Mouse (Mus musculus) liver, embryonic 11.5 days (tissue): ENCODE results near the gene Card11. TPM values are rescaled to one million over a fixed set of nuclear protein-coding genes. Genes with fewer than 3 reads are reported as not detected.

ENCODE experiments used
- ATAC-seq: fragments of 200-750 bp; cut with Nextera tagmentation; replicated peaks from 2 replicates; pipeline ENCODE4 v1.8.0; 2017; ENCODE audit warnings: moderate number of reproducible peaks, mild to moderate bottlenecking, moderate TSS enrichment, moderate library complexity; ENCODE audit not compliant: low FRiP score
- DNase-seq: peaks from one replicate; pipeline ENCODE4 v3.0.0-alpha.2; 2017; ENCODE audit warnings: low spot score
- H3K27ac ChIP-seq: fragments of 300-500 bp; sonication (generic); 2 replicates; pipeline ENCODE4 v1.5.1; 2014; ENCODE audit warnings: mild to moderate bottlenecking, low read depth, low read length, control low read depth
- H3K27me3 ChIP-seq: fragments of 300-500 bp; sonication (generic); replicated peaks from 2 replicates; pipeline ENCODE4 v1.6.1; 2014; ENCODE audit warnings: low read length, mixed read lengths; ENCODE audit not compliant: control insufficient read depth, insufficient read depth
- H3K36me3 ChIP-seq: fragments of 300-500 bp; sonication (generic); 2 replicates; pipeline ENCODE4 v1.6.1; 2014; ENCODE audit warnings: mild to moderate bottlenecking, low read length, moderate library complexity, mixed read lengths; ENCODE audit not compliant: control insufficient read depth, insufficient read depth
- H3K4me1 ChIP-seq: fragments of 300-500 bp; sonication (generic); replicated peaks from 2 replicates; pipeline ENCODE4 v1.6.1; 2014; ENCODE audit warnings: low read length, mixed read lengths; ENCODE audit not compliant: control insufficient read depth, insufficient read depth
- H3K4me2 ChIP-seq: fragments of 300-500 bp; sonication (generic); 2 replicates; pipeline ENCODE4 v1.6.1; 2014; ENCODE audit warnings: mild to moderate bottlenecking, control low read depth, moderate library complexity
- H3K4me3 ChIP-seq: fragments of 300-500 bp; sonication (generic); 2 replicates; pipeline ENCODE4 v1.5.1; 2014; ENCODE audit warnings: low read depth, low read length, control low read depth
- H3K9ac ChIP-seq: fragments of 300-500 bp; sonication (generic); 2 replicates; pipeline ENCODE4 v1.6.1; 2014; ENCODE audit warnings: low read depth, low read length, control low read depth
- H3K9me3 ChIP-seq: fragments of 300-500 bp; sonication (generic); 2 replicates; pipeline ENCODE4 v1.6.1; 2016; ENCODE audit warnings: low read length, inconsistent platforms, mixed read lengths; ENCODE audit not compliant: control insufficient read depth
- WGBS: fragments of 180-500 bp; shearing (Covaris S2); extraction: QIAGEN DNeasy Blood & Tissue Kit; methylation state at CpG from one replicate; pipeline ENCODE4 v1.1.7; 2014; 5-methylcytosine and 5-hydroxymethylcytosine counted together
- polyA plus RNA-seq: library from polyadenylated mRNA; unstranded; fragments of >200 nt; fragmentation: Nextera tagmentation; extraction: Ambion mirVana; gene quantifications from 2 replicates; pipeline ENCODE4 v1.2.1, GENCODE M21; 2014

The Card11 gene
- polyA plus RNA-seq, 1 experiment from 2014 or later, result 0.22 TPM

GRCm38 (mm10) chr5:140857432-140858154 lies 142.8 kb downstream of the Card11 start:
- no peak overlapping the region for H3K4me2 ChIP-seq
- H3K9ac ChIP-seq, result no peak overlapping the region
- no peak overlapping the region for H3K27ac ChIP-seq
- no peak overlapping the region for H3K4me3 ChIP-seq
- ATAC-seq, result no peak
- no peak for DNase-seq
- no peaks in the 10 kb centered on the region for H3K9me3 ChIP-seq
- H3K36me3 ChIP-seq, result no peaks in the 10 kb centered on the region
- no peaks in the 10 kb centered on the region for H3K27me3 ChIP-seq
- no peaks in the 10 kb centered on the region for H3K4me1 ChIP-seq
- WGBS, result 51% methylated on average over 8 of the region's 8 CpGs

GRCm38 (mm10) chr5:140855909-140856530 lies 144.4 kb downstream of the Card11 start:
- Histone ChIP-seq H3K9me3 (no peaks in the 10 kb centered on the region), H3K27ac (no peak overlapping the region), H3K9ac (no peak overlapping the region), H3K4me1 (no peaks in the 10 kb centered on the region), H3K4me2 (no peak overlapping the region), H3K27me3 (no peaks in the 10 kb centered on the region), H3K4me3 (no peak overlapping the region), H3K36me3 (no peaks in the 10 kb centered on the region)
- WGBS, result 70% methylated on average over 11 of the region's 11 CpGs
- ATAC-seq, result no peak
- no peak for DNase-seq

- H3K4me2 ChIP-seq, result no peak overlapping the region
- no peak overlapping the region for H3K9ac ChIP-seq
- no peak overlapping the region for H3K27ac ChIP-seq
- no peaks in the 10 kb centered on the region for H3K9me3 ChIP-seq
- H3K4me1 ChIP-seq, result no peaks in the 10 kb centered on the region
- DNase-seq (no peak), ATAC-seq (no peak)
- no peak overlapping the region for H3K4me3 ChIP-seq
- no peaks in the 10 kb centered on the region for H3K36me3 ChIP-seq
- H3K27me3 ChIP-seq, result no peaks in the 10 kb centered on the region
- WGBS, result 83% methylated on average over 4 of the region's 4 CpGs
Measured at GRCm38 (mm10) chr5:140854700-140855099, 145.7 kb downstream of the Card11 start.

- no peak for DNase-seq
- no peak overlapping the region for H3K27ac ChIP-seq
Measured at GRCm38 (mm10) chr5:140853723-140854122, 146.7 kb downstream of the Card11 start.

GRCm38 (mm10) chr5:140852435-140852996 lies 147.9 kb downstream of the Card11 start:
- DNase-seq, result no peak
- WGBS, result 60% methylated on average over 12 of the region's 12 CpGs

More at GRCm38 (mm10) chr5:140853723-140854122, 146.7 kb downstream of the Card11 start:
- Histone ChIP-seq H3K4me3 (no peak overlapping the region), H3K27me3 (no peaks in the 10 kb centered on the region), H3K4me2 (no peak overlapping the region), H3K9me3 (no peaks in the 10 kb centered on the region), H3K9ac (no peak overlapping the region), H3K36me3 (no peaks in the 10 kb centered on the region), H3K4me1 (no peaks in the 10 kb centered on the region)
- 80% methylated on average over 5 of the region's 5 CpGs for WGBS
- ATAC-seq, result no peak

GRCm38 (mm10) chr5:140847300-140847729 lies 153.1 kb downstream of the Card11 start:
- no peak overlapping the region for H3K4me2 ChIP-seq
- H3K4me3 ChIP-seq, result no peak overlapping the region
- peak; percentile 41 for DNase-seq
- WGBS, result 17% methylated on average over 5 of the region's 5 CpGs
- no peak overlapping the region for H3K27ac ChIP-seq
- ATAC-seq, result 0 out of 2 replicates have a peak, but pooled peaks have one; percentile 20
- no peaks in the 10 kb centered on the region for H3K27me3 ChIP-seq
- H3K4me1 ChIP-seq, result no peaks in the 10 kb centered on the region
- no peak overlapping the region for H3K9ac ChIP-seq
- no peaks in the 10 kb centered on the region for H3K36me3 ChIP-seq
- no peaks in the 10 kb centered on the region for H3K9me3 ChIP-seq

More at GRCm38 (mm10) chr5:140852435-140852996, 147.9 kb downstream of the Card11 start:
- Histone ChIP-seq H3K27me3 (no peaks in the 10 kb centered on the region), H3K4me2 (no peak overlapping the region), H3K9me3 (no peaks in the 10 kb centered on the region), H3K27ac (no peak overlapping the region), H3K4me1 (no peaks in the 10 kb centered on the region), H3K9ac (no peak overlapping the region), H3K36me3 (no peaks in the 10 kb centered on the region), H3K4me3 (no peak overlapping the region)
- peak; percentile 49 for ATAC-seq

- DNase-seq (no peak), ATAC-seq (no peak)
- no peak overlapping the region for H3K4me2 ChIP-seq
- no peaks in the 10 kb centered on the region for H3K9me3 ChIP-seq
- H3K9ac ChIP-seq, result no peak overlapping the region
- 59% methylated on average over 4 of the region's 4 CpGs for WGBS
- H3K27ac ChIP-seq, result no peak overlapping the region
- H3K27me3 ChIP-seq, result no peaks in the 10 kb centered on the region; the same call in 1 of the 2 replicates
- no peak overlapping the region for H3K4me3 ChIP-seq
- no peaks in the 10 kb centered on the region for H3K4me1 ChIP-seq
- no peaks in the 10 kb centered on the region for H3K36me3 ChIP-seq
Measured at GRCm38 (mm10) chr5:140841942-140842341, 158.4 kb downstream of the Card11 start.

- Histone ChIP-seq H3K36me3 (no peaks in the 10 kb centered on the region), H3K9ac (no peak overlapping the region; the same call in 1 of the 2 replicates), H3K27ac (peak overlapping the region; percentile 64), H3K9me3 (no peaks in the 10 kb centered on the region), H3K4me1 (peaks cover 36% of the 10 kb centered on the region), H3K27me3 (no peaks in the 10 kb centered on the region), H3K4me2 (peak overlapping the region; percentile 69), H3K4me3 (peak overlapping the region; percentile 35; the same call in 1 of the 2 replicates)
- ATAC-seq, result peak; percentile 56
- 63% methylated on average over 8 of the region's 8 CpGs for WGBS
- no peak for DNase-seq
Measured at GRCm38 (mm10) chr5:140831064-140831431, 169.3 kb downstream of the Card11 start.
